Mouse (Mus musculus): ENCODE results near the gene Gabarap. TPM values are rescaled to one million over a fixed set of nuclear protein-coding genes. Genes with fewer than 3 reads are reported as not detected.
"Not testable (repeated sequence)": the region's sequence is repeated elsewhere in the genome, so short reads cannot be mapped to it uniquely, and the experiment has no call there.

Gene Gabarap
- total RNA-seq, 2 experiments from 2014 or later, result 170 to 180 TPM

GRCm38 (mm10) chr11:69996161-69997061 lies 5.5 kb downstream of the Gabarap start:
- intact Hi-C loops (cut with DNase I; ENCODE audit: low total_unique reads), result no loop called here
- DNase-seq, result peak; percentile 76

- DNase-seq, result peak; percentile 93
- intact Hi-C loops (cut with DNase I; ENCODE audit: low total_unique reads), result no loop called here
Observed at GRCm38 (mm10) chr11:69997070-69997509, 6.1 kb downstream of the Gabarap start.

GRCm38 (mm10) chr11:69998567-69999491 lies 7.9 kb downstream of the Gabarap start:
- no peak for DNase-seq
- intact Hi-C loops (cut with DNase I; ENCODE audit: low total_unique reads), result no loop called here

GRCm38 (mm10) chr11:69999666-70000065 lies 8.7 kb downstream of the Gabarap start:
- intact Hi-C loops (cut with DNase I; ENCODE audit: low total_unique reads), result loop anchor here (10.0 kb wide), 1 partner anchor 65 kb away; the partner anchor contains the start of gene Ybx2
- DNase-seq, result no peak

- DNase-seq, result peak; percentile 93
Observed at GRCm38 (mm10) chr11:70000396-70000898, 9.5 kb downstream of the Gabarap start, which contains the start of gene Dvl2. Dvl2 (plus strand) TSS chr11:70000595.

GRCm38 (mm10) chr11:70001159-70001558 lies 10.2 kb downstream of the Gabarap start:
- DNase-seq, result no peak
- intact Hi-C loops (cut with DNase I; ENCODE audit: low total_unique reads), result loop anchor here (10.0 kb wide), 1 partner anchor 66 kb away; the partner anchor contains the start of gene Ybx2

More at GRCm38 (mm10) chr11:70000396-70000898, 9.5 kb downstream of the Gabarap start, which contains the start of gene Dvl2:
- intact Hi-C loops (cut with DNase I; ENCODE audit: low total_unique reads), result loop anchor here (10.0 kb wide), 1 partner anchor 66 kb away; the partner anchor contains the start of gene Ybx2

GRCm38 (mm10) chr11:70001865-70002264 lies 10.9 kb downstream of the Gabarap start:
- intact Hi-C loops (cut with DNase I; ENCODE audit: low total_unique reads), result loop anchor here (10.0 kb wide), 1 partner anchor 67 kb away; the partner anchor contains the start of gene Ybx2
- DNase-seq, result no peak

- no peak for DNase-seq
- intact Hi-C loops (cut with DNase I; ENCODE audit: low total_unique reads), result loop anchor here (10.0 kb wide), 1 partner anchor 68 kb away; the partner anchor contains the start of gene Ybx2
Observed at GRCm38 (mm10) chr11:70002471-70002870, 11.5 kb downstream of the Gabarap start.

- no peak for DNase-seq
- intact Hi-C loops (cut with DNase I; ENCODE audit: low total_unique reads), result loop anchor here (10.0 kb wide), 1 partner anchor 71 kb away; the partner anchor contains the start of gene Ybx2
Observed at GRCm38 (mm10) chr11:70005521-70005920, 14.6 kb downstream of the Gabarap start.

GRCm38 (mm10) chr11:70010033-70010432 lies 19.1 kb downstream of the Gabarap start:
- no peak for DNase-seq
- intact Hi-C loops (cut with DNase I; ENCODE audit: low total_unique reads), result no loop called here

GRCm38 (mm10) chr11:70010548-70010947 lies 19.6 kb downstream of the Gabarap start:
- intact Hi-C loops (cut with DNase I; ENCODE audit: low total_unique reads), result no loop called here
- no peak for DNase-seq

GRCm38 (mm10) chr11:70010961-70011360 lies 20.0 kb downstream of the Gabarap start:
- intact Hi-C loops (cut with DNase I; ENCODE audit: low total_unique reads), result no loop called here
- no peak for DNase-seq

GRCm38 (mm10) chr11:70012931-70013330 lies 22.0 kb downstream of the Gabarap start:
- intact Hi-C loops (cut with DNase I; ENCODE audit: low total_unique reads), result no loop called here

GRCm38 (mm10) chr11:70013408-70013807 lies 22.5 kb downstream of the Gabarap start:
- intact Hi-C loops (cut with DNase I; ENCODE audit: low total_unique reads), result no loop called here
- no peak for DNase-seq

More at GRCm38 (mm10) chr11:70012931-70013330, 22.0 kb downstream of the Gabarap start:
- DNase-seq, result no peak

GRCm38 (mm10) chr11:70014051-70014450 lies 23.1 kb downstream of the Gabarap start:
- DNase-seq, result no peak
- intact Hi-C loops (cut with DNase I; ENCODE audit: low total_unique reads), result no loop called here

- intact Hi-C loops (cut with DNase I; ENCODE audit: low total_unique reads), result no loop called here
- DNase-seq, result peak; percentile 92
Observed at GRCm38 (mm10) chr11:70014880-70015558, 24.1 kb downstream of the Gabarap start, which contains the start of gene Acadvl. Acadvl (minus strand) TSS chr11:70015411.

- DNase-seq, result no peak
- intact Hi-C loops (cut with DNase I; ENCODE audit: low total_unique reads), result no loop called here
Observed at GRCm38 (mm10) chr11:70015677-70016076, 24.7 kb downstream of the Gabarap start.

- DNase-seq; intact Hi-C loops (cut with DNase I; ENCODE audit: low total_unique reads): not testable (repeated sequence)
Observed at GRCm38 (mm10) chr11:70016177-70016576, 25.2 kb downstream of the Gabarap start.
